Mouse (Mus musculus): Measurements from ENCODE around the gene Gm13178.

Gene Gm13178

DNA sequence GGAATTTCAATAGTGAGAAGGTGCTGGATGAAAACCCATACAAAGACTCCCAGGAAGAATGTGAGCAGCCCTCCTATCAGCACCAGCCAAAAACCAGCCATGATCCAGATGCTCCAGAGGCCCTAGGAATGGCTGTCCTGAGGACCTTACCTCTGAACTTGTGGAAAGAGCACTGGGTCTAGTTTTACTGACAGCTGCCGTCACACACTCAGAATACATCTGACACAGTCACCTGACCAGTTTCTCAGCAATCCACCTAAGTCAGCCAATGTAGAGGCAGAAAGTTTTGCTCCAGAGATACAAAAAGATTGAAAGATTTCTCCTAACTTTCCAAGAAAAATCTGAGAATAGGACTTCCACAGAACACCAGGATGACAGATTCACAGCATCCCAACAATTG lies at the start of gene Gm13178:
Gene Gm13178, minus strand, starts transcription at position 101 of the 400 bp plus-strand sequence.
- no peak for DNase-seq (ENCODE audit: extremely low read depth, low read depth)

DNA sequence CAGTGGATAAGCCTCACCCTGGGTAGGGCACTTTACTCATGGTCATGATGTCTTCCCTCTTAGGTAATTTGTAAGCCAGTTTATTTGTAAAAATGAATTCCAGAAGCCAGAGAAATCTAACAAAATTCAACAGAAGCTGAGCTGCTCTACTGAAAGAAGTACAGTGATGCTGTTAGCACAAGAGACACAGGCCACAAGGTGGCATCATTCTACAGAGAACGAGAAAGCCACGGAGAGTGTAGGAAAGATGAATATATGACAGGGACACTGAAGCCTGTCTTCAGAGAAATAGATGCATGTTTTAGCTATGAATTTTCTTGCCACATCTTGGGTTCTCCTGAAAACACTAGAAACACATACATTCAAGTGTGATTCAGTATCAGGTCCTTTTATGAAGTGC lies 44.5 kb upstream of the Gm13178 start:
- DNase-seq (ENCODE audit: extremely low read depth, low read depth) = no peak

DNA sequence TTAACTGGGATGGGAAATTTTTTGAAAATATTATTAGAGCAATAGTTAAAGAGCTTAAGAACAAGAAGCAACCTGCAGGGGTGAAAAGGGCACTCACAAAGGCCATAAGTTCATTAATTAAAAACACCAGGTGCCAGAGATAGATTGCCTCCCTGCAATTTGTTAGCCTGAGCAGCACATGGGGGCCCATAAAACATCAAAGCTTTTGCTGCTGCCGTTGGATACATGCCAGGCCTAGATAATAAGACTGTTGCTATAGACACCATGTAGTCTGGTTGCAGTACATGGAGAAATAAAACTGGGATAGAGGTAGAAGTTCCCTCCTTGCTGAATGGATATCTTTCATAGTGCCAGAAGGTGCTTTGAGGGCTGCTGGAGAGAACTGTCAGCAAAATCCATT lies 27.9 kb upstream of the Gm13178 start:
- no peak for DNase-seq (ENCODE audit: extremely low read depth, low read depth)

DNA sequence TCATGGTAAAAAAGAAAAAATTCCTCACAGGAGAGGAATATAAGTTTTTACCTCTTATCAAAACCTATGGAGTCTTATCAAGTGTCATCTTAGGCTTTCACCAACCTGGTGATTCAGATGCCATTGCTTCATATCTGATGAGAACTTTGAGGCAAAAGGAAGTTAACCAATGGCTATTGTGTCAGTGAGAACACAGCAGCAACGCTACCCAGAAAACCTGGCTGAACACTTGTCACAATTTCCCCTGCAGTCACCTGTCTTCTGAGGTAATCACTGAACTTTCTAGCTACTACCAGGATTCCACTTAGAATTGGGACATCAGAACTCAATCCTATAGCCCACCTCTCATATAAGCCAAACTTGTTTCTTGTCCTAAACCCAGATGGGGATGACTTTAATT lies 1.5 kb downstream of the Gm13178 start:
- no peak for DNase-seq (ENCODE audit: extremely low read depth, low read depth)

DNA sequence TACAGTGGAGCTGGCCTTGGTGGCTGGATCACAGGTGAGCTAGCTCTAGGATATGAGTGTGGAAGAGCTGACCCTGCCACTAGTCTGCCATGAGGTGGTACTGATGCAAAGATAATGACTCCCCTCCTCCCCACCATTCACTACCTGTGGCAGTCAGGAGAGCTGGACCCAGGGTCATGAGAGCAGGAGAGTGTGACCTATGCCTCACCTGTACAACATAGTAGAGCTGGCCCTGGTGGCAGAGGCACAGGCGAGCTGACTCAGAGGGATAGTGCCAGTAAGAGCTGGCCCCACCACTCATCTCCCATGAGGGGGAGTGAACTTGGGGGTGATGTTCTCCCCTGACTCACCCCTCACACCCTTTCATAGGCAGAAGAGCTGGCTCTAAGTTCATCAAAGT lies 2.9 kb downstream of the Gm13178 start:
- no peak for DNase-seq (ENCODE audit: extremely low read depth, low read depth)

DNA sequence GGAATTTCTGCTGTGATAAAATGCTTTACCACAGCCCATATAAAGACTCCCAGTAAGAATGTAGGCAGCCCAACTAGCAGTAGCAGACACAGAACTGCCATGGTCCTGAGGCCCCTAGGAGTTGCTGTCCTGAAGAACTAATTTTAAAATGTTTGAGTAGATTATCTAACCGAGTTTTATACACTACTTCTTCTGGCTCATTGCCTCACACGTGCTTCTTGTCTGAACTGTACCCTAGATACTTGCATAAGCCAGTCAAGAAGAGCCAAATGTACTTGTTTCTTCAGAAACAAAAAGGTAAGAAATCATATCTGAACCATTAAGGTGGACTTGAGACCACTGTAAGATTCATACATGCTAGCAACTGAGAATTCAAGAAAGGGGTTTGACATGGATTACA lies 34.9 kb downstream of the Gm13178 start, which contains the start of gene Gm436:
Gene Gm436, minus strand, starts transcription at position 101 of the 400 bp plus-strand sequence.
- no peak for DNase-seq (ENCODE audit: extremely low read depth, low read depth)
